Mouse (Mus musculus) MEL (cell line): Measurements from ENCODE around the gene Atp4a.

Experiments
- CHD2 ChIP-seq: IDR thresholded peaks from 2 replicates; pipeline ENCODE4 v1.6.1; 2011; ENCODE audit warnings: low read length, improper control_type of control experiment
- CTCF ChIP-seq, 3 experiments: IDR thresholded peaks in 2 of 3; conservative IDR thresholded peaks in 1 of 3; 2 replicates each; pipeline ENCODE4 v1.5.1; 2011 to 2012; ENCODE audit warnings: low read length in 3 of 3, low read depth in 2 of 3, mild to moderate bottlenecking in 2 of 3, improper control_type of control experiment in 1 of 3, inconsistent platforms in 1 of 3, mixed read lengths in 1 of 3, moderate library complexity in 1 of 3; ENCODE audit not compliant: control insufficient read depth in 1 of 3, insufficient read depth in 1 of 3, poor library complexity in 1 of 3, severe bottlenecking in 1 of 3
- GABPA ChIP-seq: IDR thresholded peaks from 2 replicates; pipeline ENCODE4 v1.6.1; 2012; ENCODE audit warnings: low read depth, mild to moderate bottlenecking, inconsistent platforms, low read length, improper control_type of control experiment, moderate library complexity
- HCFC1 ChIP-seq: IDR thresholded peaks from 2 replicates; pipeline ENCODE4 v1.6.1; 2012; ENCODE audit warnings: low read depth, mild to moderate bottlenecking, inconsistent platforms, low read length, improper control_type of control experiment, moderate library complexity
- MAFK ChIP-seq: IDR thresholded peaks from 2 replicates; pipeline ENCODE4 v1.6.1; 2011; ENCODE audit warnings: low read depth, mild to moderate bottlenecking, low read length, improper control_type of control experiment, borderline replicate concordance
- POLR2AphosphoS5 ChIP-seq: IDR thresholded peaks from 2 replicates; pipeline ENCODE4 v1.6.1; 2012; ENCODE audit warnings: low read depth, borderline replicate concordance, mild to moderate bottlenecking, inconsistent platforms, low read length, moderate library complexity, mixed read lengths
- TAL1 ChIP-seq: IDR thresholded peaks from 2 replicates; pipeline ENCODE4 v1.6.1; 2012; ENCODE audit warnings: mild to moderate bottlenecking, inconsistent platforms, low read length, moderate library complexity, mixed read lengths
- UBTF ChIP-seq: IDR thresholded peaks from 2 replicates; pipeline ENCODE4 v1.6.1; 2012; ENCODE audit warnings: low read depth, mild to moderate bottlenecking, inconsistent platforms, low read length, improper control_type of control experiment, moderate library complexity, borderline replicate concordance; ENCODE audit not compliant: insufficient read depth

GRCm38 (mm10) chr7:30757001-30757400, 45.0 kb downstream of the Atp4a start:
- TF ChIP-seq GABPA: no peak
- TF ChIP-seq CHD2: no peak
- TF ChIP-seq TAL1: no peak
- no peak for TF ChIP-seq MAFK
- no peak for TF ChIP-seq CTCF (IDR thresholded peaks at IDR 0.05 in 2 of 3, conservative IDR thresholded peaks at IDR 0.05 in 1 of 3; ENCODE audit: control insufficient read depth in 1 of 3, insufficient read depth in 1 of 3, low read depth in 2 of 3, low read length in 3 of 3, poor library complexity in 1 of 3, severe bottlenecking in 1 of 3)
- TF ChIP-seq POLR2AphosphoS5: no peak
- no peak for TF ChIP-seq UBTF
- no peak for TF ChIP-seq HCFC1
